Mouse (Mus musculus) kidney, postnatal 0 days (tissue): ENCODE measurements at regions not wholly inside any gene's neighbourhood (a gene's known extent, or its start where the extent isn't known, plus 50 kb on each side); places are given as distances from the start of the nearest gene placed in this dataset.

ENCODE experiments used
- ATAC-seq: fragments of 200-750 bp; cut with Nextera tagmentation; replicated peaks from 2 replicates; pipeline ENCODE4 v1.8.0; 2017; ENCODE audit warnings: low read depth, moderate number of reproducible peaks, moderate TSS enrichment, moderate library complexity; ENCODE audit not compliant: low FRiP score
- DNase-seq: peaks from one replicate; pipeline ENCODE4 v3.0.0-alpha.2; 2016; ENCODE audit warnings: low spot score
- H3K27ac ChIP-seq: fragments of 300-500 bp; sonication (generic); 2 replicates; pipeline ENCODE4 v1.5.1; 2014; ENCODE audit warnings: mild to moderate bottlenecking
- H3K27me3 ChIP-seq: fragments of 300-500 bp; sonication (generic); 2 replicates; pipeline ENCODE4 v1.6.1; 2014; ENCODE audit warnings: low read length, mixed read lengths; ENCODE audit not compliant: insufficient read depth
- H3K36me3 ChIP-seq: fragments of 300-500 bp; sonication (generic); 2 replicates; pipeline ENCODE4 v1.6.1; 2014; ENCODE audit warnings: low read length, mixed read lengths; ENCODE audit not compliant: insufficient read depth
- H3K4me1 ChIP-seq: fragments of 300-500 bp; sonication (generic); replicated peaks from 2 replicates; pipeline ENCODE4 v1.6.1; 2014; ENCODE audit warnings: antibody characterized with exemption, low read length, mixed read lengths; ENCODE audit not compliant: insufficient read depth
- H3K4me2 ChIP-seq: fragments of 300-500 bp; sonication (generic); 2 replicates; pipeline ENCODE4 v1.6.1; 2014; ENCODE audit warnings: mild to moderate bottlenecking, low read length, moderate library complexity, mixed read lengths
- H3K4me3 ChIP-seq: fragments of 300-500 bp; sonication (generic); replicated peaks from 2 replicates; pipeline ENCODE4 v1.5.1; 2014; ENCODE audit warnings: low read depth, low read length
- H3K9ac ChIP-seq: fragments of 300-500 bp; sonication (generic); 2 replicates; pipeline ENCODE4 v1.6.1; 2014; ENCODE audit warnings: low read depth, low read length
- H3K9me3 ChIP-seq: fragments of 300-500 bp; sonication (generic); replicated peaks from 2 replicates; pipeline ENCODE4 v1.6.1; 2016; ENCODE audit warnings: low read length, inconsistent platforms, mixed read lengths
- CTCF ChIP-seq: IDR thresholded peaks from 2 replicates; pipeline ENCODE4 v1.5.1; 2016; ENCODE audit warnings: antibody characterized with exemption, low read depth, mild to moderate bottlenecking, moderate library complexity
- WGBS: fragments of 180-500 bp; shearing (Covaris S2); extraction: QIAGEN DNeasy Blood & Tissue Kit; methylation state at CpG from one replicate; pipeline ENCODE4 v1.1.7; 2014; 5-methylcytosine and 5-hydroxymethylcytosine counted together

- Histone ChIP-seq H3K4me2 (no peak overlapping the region), H3K27ac (no peak overlapping the region), H3K9me3 (no peaks in the 10 kb centered on the region), H3K4me3 (no peak overlapping the region), H3K4me1 (no peaks in the 10 kb centered on the region), H3K36me3 (no peaks in the 10 kb centered on the region), H3K27me3 (no peaks in the 10 kb centered on the region), H3K9ac (no peak overlapping the region)
- DNase-seq (no peak), ATAC-seq (no peak)
- no peak for TF ChIP-seq CTCF
- WGBS, result 85% methylated on average over 5 of the region's 5 CpGs
These were observed 176.2 kb upstream of the Marcks start for GRCm38 (mm10) chr10:37314746-37315430.

GRCm38 (mm10) chr10:37313461-37313860 is 174.7 kb upstream of the Marcks start:
- Histone ChIP-seq H3K4me1 (no peaks in the 10 kb centered on the region), H3K27me3 (no peaks in the 10 kb centered on the region)
- TF ChIP-seq CTCF, result no peak

GRCm38 (mm10) chr10:37310266-37310945 is 171.7 kb upstream of the Marcks start:
- TF ChIP-seq CTCF, result no peak
- Histone ChIP-seq H3K4me3 (no peak overlapping the region), H3K27ac (no peak overlapping the region), H3K4me2 (no peak overlapping the region), H3K27me3 (no peaks in the 10 kb centered on the region), H3K36me3 (no peaks in the 10 kb centered on the region), H3K9ac (no peak overlapping the region), H3K4me1 (no peaks in the 10 kb centered on the region), H3K9me3 (no peaks in the 10 kb centered on the region)
- ATAC-seq (no peak), DNase-seq (no peak)
- 92% methylated on average over 2 of the region's 2 CpGs for WGBS

More at GRCm38 (mm10) chr10:37313461-37313860, 174.7 kb upstream of the Marcks start:
- DNase-seq (no peak), ATAC-seq (no peak)
- Histone ChIP-seq H3K36me3 (no peaks in the 10 kb centered on the region), H3K27ac (no peak overlapping the region), H3K4me2 (no peak overlapping the region), H3K9me3 (no peaks in the 10 kb centered on the region), H3K9ac (no peak overlapping the region), H3K4me3 (no peak overlapping the region)

GRCm38 (mm10) chr10:37304656-37305055 is 165.9 kb upstream of the Marcks start:
- no peaks in the 10 kb centered on the region for H3K27me3 ChIP-seq
- ATAC-seq (no peak), DNase-seq (no peak)
- H3K36me3 ChIP-seq, result no peaks in the 10 kb centered on the region
- H3K9ac ChIP-seq, result no peak overlapping the region
- WGBS, result 51% methylated on average over 2 of the region's 2 CpGs
- H3K9me3 ChIP-seq, result no peaks in the 10 kb centered on the region
- H3K4me3 ChIP-seq, result no peak overlapping the region
- no peaks in the 10 kb centered on the region for H3K4me1 ChIP-seq
- H3K4me2 ChIP-seq, result no peak overlapping the region
- TF ChIP-seq CTCF, result no peak
- no peak overlapping the region for H3K27ac ChIP-seq

GRCm38 (mm10) chr10:37300181-37300889 is 161.6 kb upstream of the Marcks start:
- H3K4me1 ChIP-seq, result no peaks in the 10 kb centered on the region
- no peaks in the 10 kb centered on the region for H3K36me3 ChIP-seq
- H3K9me3 ChIP-seq, result no peaks in the 10 kb centered on the region
- ATAC-seq, result no peak
- no peak overlapping the region for H3K27ac ChIP-seq
- no peak for DNase-seq
- WGBS, result 77% methylated on average over 5 of the region's 5 CpGs
- H3K4me2 ChIP-seq, result no peak overlapping the region
- no peak for TF ChIP-seq CTCF
- H3K27me3 ChIP-seq, result no peaks in the 10 kb centered on the region
- H3K4me3 ChIP-seq, result no peak overlapping the region
- H3K9ac ChIP-seq, result no peak overlapping the region

GRCm38 (mm10) chr10:37298689-37299421 is 160.1 kb upstream of the Marcks start:
- WGBS, result 81% methylated on average over 4 of the region's 4 CpGs
- ATAC-seq (no peak), DNase-seq (no peak)
- Histone ChIP-seq H3K27me3 (no peaks in the 10 kb centered on the region), H3K4me2 (no peak overlapping the region), H3K36me3 (no peaks in the 10 kb centered on the region), H3K27ac (no peak overlapping the region), H3K9me3 (no peaks in the 10 kb centered on the region), H3K4me3 (no peak overlapping the region), H3K9ac (no peak overlapping the region), H3K4me1 (no peaks in the 10 kb centered on the region)
- TF ChIP-seq CTCF, result no peak
